19 mouse cellular contexts compared by ENCODE assay signal in genomic region chr12:110555536-110556240, GRCm38 (mm10). TPM values are rescaled to one million over a fixed set of nuclear protein-coding genes. Genes with fewer than 3 reads are reported as not detected.
DNase-seq lines count a peak whose midpoint lies in the region; ATAC-seq and TF ChIP-seq lines count a peak whose summit lies in the region.
"Had no signal": no experiment of that assay in that cellular context is flagged by ENCODE, and none has a peak within 500 bp of the region (broad histone marks: within the 10 kb centered on the region; RNA-seq: fewer than 3 reads in every experiment).

No protein-coding gene starts in this region.

- H3K4me3 ChIP-seq in ES-E14 (ENCODE audit: insufficient read depth in 1 of 2, low read depth in 1 of 2, low read length in 2 of 2, poor library complexity in 1 of 2, severe bottlenecking in 1 of 2) = no peak overlapping the region
- no peak overlapping the region for H3K4me3 ChIP-seq in stomach, postnatal 0 days (ENCODE audit: low read depth, low read length)
- H3K4me3 ChIP-seq in left cerebral cortex, adult 2 months = no peak overlapping the region
- H3K4me3 ChIP-seq: embryonic facial prominence, embryonic 10.5 days; forebrain, embryonic 15.5 days; gastrocnemius, adult 2 months; heart, embryonic 13.5 days; hindbrain, embryonic 15.5 days had no signal

- H3K36me3 ChIP-seq in ES-E14 (ENCODE audit: control insufficient read depth, insufficient read depth, low read length, poor library complexity, severe bottlenecking) = peaks cover 62% of the 10 kb centered on the region
- H3K36me3 ChIP-seq in stomach, postnatal 0 days (ENCODE audit: control insufficient read depth, insufficient read depth, low read length) = peaks cover 49% of the 10 kb centered on the region

- in situ Hi-C loops in ES-E14 (cut with MboI; ENCODE audit: low sequenced_read_pairs in 2 of 2, unreplicated experiment in 2 of 2) = no loop called here

- peak; percentile 26; the same call in 1 of the 2 replicates for ATAC-seq in stomach, postnatal 0 days (ENCODE audit: low FRiP score, low TSS enrichment)
- ATAC-seq: forebrain, embryonic 15.5 days had no signal

- no peak for TF ChIP-seq EP300 in stomach, postnatal 0 days (optimal IDR thresholded peaks at IDR 0.05)

- intact Hi-C loops in left cerebral cortex, adult 2 months (cut with DNase I) = no loop called here

- peaks cover 0 to 8% of the 10 kb centered on the region in 2 experiments; a peak in 1 of 4 replicates for H3K4me1 ChIP-seq in ES-E14 (ENCODE audit: control insufficient read depth in 2 of 2, insufficient read depth in 2 of 2, low read length in 2 of 2, poor library complexity in 1 of 2)
- no peaks in the 10 kb centered on the region for H3K4me1 ChIP-seq in stomach, postnatal 0 days (replicated peaks; ENCODE audit: control insufficient read depth, insufficient read depth)
- H3K4me1 ChIP-seq: embryonic facial prominence, embryonic 10.5 days; forebrain, embryonic 15.5 days; hindbrain, embryonic 15.5 days had no signal

- H3K9me3 ChIP-seq in ES-E14 (ENCODE audit: control insufficient read depth, insufficient read depth, low read depth, low read length) = no peaks in the 10 kb centered on the region
- H3K9me3 ChIP-seq in stomach, postnatal 0 days (ENCODE audit: control insufficient read depth, low read length) = no peaks in the 10 kb centered on the region
- H3K9me3 ChIP-seq: embryonic facial prominence, embryonic 10.5 days; forebrain, embryonic 15.5 days; heart, embryonic 13.5 days; hindbrain, embryonic 15.5 days had no signal

- DNase-seq in right cerebral cortex, adult 18-20 months = peak; percentile 39
- no peak for DNase-seq in right cerebral cortex, postnatal 4 days
- peak; percentile 43 for DNase-seq in ES-E14 (ENCODE audit: low read depth, low spot score)
- peak; percentile 47 for DNase-seq in retina, adult 2 months (ENCODE audit: low read depth, low spot score)
- DNase-seq in stomach, postnatal 0 days (ENCODE audit: low spot score) = no peak
- DNase-seq in left cerebral cortex, adult 2 months (ENCODE audit: extremely low spot score in 1 of 2, low spot score in 2 of 2) = no peak
- DNase-seq in layer of hippocampus, postnatal 14 days (ENCODE audit: low spot score in 2 of 2) = no peak
- no peak for DNase-seq in kidney, postnatal 14 days
- DNase-seq: adrenal gland, postnatal 14 days; cerebellum, adult 18-20 months; cerebellum, adult 9-11 months; cerebellum, postnatal 36 days; gastrocnemius, adult 2 months; gastrocnemius, postnatal 25 days; heart, postnatal 36 days had no signal

- H3K27me3 ChIP-seq in stomach, postnatal 0 days (ENCODE audit: control insufficient read depth, insufficient read depth, low read length) = no peaks in the 10 kb centered on the region
- H3K27me3 ChIP-seq: forebrain, embryonic 15.5 days; heart, embryonic 13.5 days; hindbrain, embryonic 15.5 days had no signal

- H3K4me2 ChIP-seq in stomach, postnatal 0 days (replicated peaks; ENCODE audit: low read depth) = no peak overlapping the region
- H3K4me2 ChIP-seq: forebrain, embryonic 15.5 days; heart, embryonic 13.5 days; hindbrain, embryonic 15.5 days had no signal

- TF ChIP-seq CTCF in stomach, postnatal 0 days (IDR thresholded peaks at IDR 0.05; ENCODE audit: low read depth) = no peak
- no peak for TF ChIP-seq CTCF in left cerebral cortex, adult 2 months (IDR thresholded peaks at IDR 0.05)

- no peak overlapping the region for H3K27ac ChIP-seq in ES-E14 (ENCODE audit: insufficient read depth, low read depth, low read length, poor library complexity, severe bottlenecking)
- no peak overlapping the region for H3K27ac ChIP-seq in stomach, postnatal 0 days (replicated peaks)
- H3K27ac ChIP-seq in left cerebral cortex, adult 2 months = no peak overlapping the region
- H3K27ac ChIP-seq: embryonic facial prominence, embryonic 10.5 days; forebrain, embryonic 15.5 days; heart, embryonic 13.5 days; hindbrain, embryonic 15.5 days had no signal

- 87% methylated on average over 21 of the region's 21 CpGs for WGBS in stomach, postnatal 0 days

- H3K9ac ChIP-seq in ES-E14 (ENCODE audit: insufficient read depth, low read depth, low read length, poor library complexity, severe bottlenecking) = no peak overlapping the region
- H3K9ac ChIP-seq in stomach, postnatal 0 days (ENCODE audit: low read length) = no peak overlapping the region
- H3K9ac ChIP-seq: forebrain, embryonic 15.5 days; heart, embryonic 13.5 days; hindbrain, embryonic 15.5 days had no signal

TF ChIP-seq in ES-E14, 5 proteins besides CTCF, POLR2A, EP300 and RAD21:
- TF ChIP-seq ZC3H11A (IDR thresholded peaks at IDR 0.05; ENCODE audit: borderline replicate concordance, low read depth, low read length) (no peak), MAFK (IDR thresholded peaks at IDR 0.05; ENCODE audit: insufficient read depth, low read depth, low read length) (no peak), HCFC1 (IDR thresholded peaks at IDR 0.05; ENCODE audit: borderline replicate concordance, insufficient read depth, low read length) (no peak), ZNF384 (IDR thresholded peaks at IDR 0.05; ENCODE audit: low read depth, low read length) (no peak), CHD2 (IDR thresholded peaks at IDR 0.05; ENCODE audit: low read depth, low read length) (no peak)
TF ChIP-seq in ES-E14: peak in this region for 0.

RNA-seq across cellular contexts. Expression of gene Dync1h1, which starts 45.6 kb away (rescaled TPM):
- total RNA-seq in ES-E14 (2012; rRNA removed) = 405 and 694 TPM in 2 replicates
- 21.0 and 22.3 TPM in 2 replicates for polyA plus RNA-seq in stomach, postnatal 0 days (2015; fragmentation: Nextera tagmentation; extraction: Ambion mirVana)
- 100 to 1,000 TPM; 324 to 346 TPM for total RNA-seq in left cerebral cortex, adult 2 months (2021)
- 100 to 1,000 TPM; 301 to 319 TPM for total RNA-seq in layer of hippocampus, postnatal 14 days (2021)

Comparison
In these comparisons a context has a peak if more than half of its experiments do, and no peak if none do; other contexts are left out.
1. DNase-seq: peak in right cerebral cortex, adult 18-20 months (single experiment), ES-E14 (single experiment) and retina, adult 2 months (single experiment); none in right cerebral cortex, postnatal 4 days (single experiment), stomach, postnatal 0 days (single experiment), left cerebral cortex, adult 2 months (0 of 2), layer of hippocampus, postnatal 14 days (0 of 2) and kidney, postnatal 14 days (single experiment).